Mouse (Mus musculus) heart, postnatal 0 days (tissue): ENCODE measurements at regions not wholly inside any gene's neighbourhood (a gene's known extent, or its start where the extent isn't known, plus 50 kb on each side); places are given as distances from the start of the nearest gene placed in this dataset.

Experiments used
- ATAC-seq: fragments of 200-750 bp; cut with Nextera tagmentation; 2 replicates; pipeline ENCODE4 v1.8.0; 2017; ENCODE audit warnings: low read depth, moderate number of reproducible peaks, moderate library complexity; ENCODE audit not compliant: insufficient read depth
- DNase-seq: peaks from one replicate; pipeline ENCODE4 v3.0.0-alpha.2; 2016; ENCODE audit warnings: low spot score
- H3K27ac ChIP-seq: fragments of 300-500 bp; sonication (generic); 2 replicates; pipeline ENCODE4 v1.5.1; 2014; ENCODE audit warnings: low read depth, mild to moderate bottlenecking
- H3K27me3 ChIP-seq: fragments of 300-500 bp; sonication (generic); 2 replicates; pipeline ENCODE4 v1.6.1; 2014; ENCODE audit warnings: low read length, mixed read lengths; ENCODE audit not compliant: control insufficient read depth, insufficient read depth
- H3K36me3 ChIP-seq: fragments of 300-500 bp; sonication (generic); replicated peaks from 2 replicates; pipeline ENCODE4 v1.6.1; 2014; ENCODE audit warnings: low read length, mixed read lengths; ENCODE audit not compliant: control insufficient read depth, insufficient read depth
- H3K4me1 ChIP-seq: fragments of 300-500 bp; sonication (generic); 2 replicates; pipeline ENCODE4 v1.6.1; 2014; ENCODE audit warnings: antibody characterized with exemption; ENCODE audit not compliant: control insufficient read depth, insufficient read depth
- H3K4me2 ChIP-seq: fragments of 300-500 bp; sonication (generic); 2 replicates; pipeline ENCODE4 v1.6.1; 2014; ENCODE audit warnings: low read depth, mild to moderate bottlenecking, low read length, moderate library complexity
- H3K4me3 ChIP-seq: fragments of 300-500 bp; sonication (generic); 2 replicates; pipeline ENCODE4 v1.5.1; 2014; ENCODE audit warnings: low read depth, low read length
- H3K9ac ChIP-seq: fragments of 300-500 bp; sonication (generic); replicated peaks from 2 replicates; pipeline ENCODE4 v1.6.1; 2014; ENCODE audit warnings: low read depth, low read length, mixed read lengths
- H3K9me3 ChIP-seq: fragments of 300-500 bp; sonication (generic); replicated peaks from 2 replicates; pipeline ENCODE4 v1.6.1; 2016; ENCODE audit warnings: low read length; ENCODE audit not compliant: control insufficient read depth
- CTCF ChIP-seq: IDR thresholded peaks from 2 replicates; pipeline ENCODE4 v1.5.1; 2016; ENCODE audit warnings: antibody characterized with exemption, control low read depth, low read depth
- EP300 ChIP-seq: IDR thresholded peaks from 2 replicates; pipeline ENCODE4 v1.6.1; 2016; ENCODE audit warnings: antibody characterized with exemption, low read depth
- WGBS: fragments of 180-500 bp; shearing (Covaris S2); extraction: QIAGEN DNeasy Blood & Tissue Kit; methylation state at CpG from one replicate; pipeline ENCODE4 v1.1.7; 2014; 5-methylcytosine and 5-hydroxymethylcytosine counted together

GRCm38 (mm10) chr1:148934366-148934765 lies 1026.7 kb downstream of the Pla2g4a start:
- Histone ChIP-seq H3K4me2 (no peak overlapping the region), H3K36me3 (no peaks in the 10 kb centered on the region), H3K27me3 (no peaks in the 10 kb centered on the region), H3K27ac (no peak overlapping the region), H3K9me3 (no peaks in the 10 kb centered on the region), H3K9ac (no peak overlapping the region), H3K4me3 (no peak overlapping the region), H3K4me1 (no peaks in the 10 kb centered on the region)
- no peak for DNase-seq
- ATAC-seq: no peak
- no peak for TF ChIP-seq CTCF
- 40% methylated on average over 3 of the region's 3 CpGs for WGBS

GRCm38 (mm10) chr1:148924506-148924905 lies 1036.6 kb downstream of the Pla2g4a start:
- WGBS: 61% methylated on average over 2 of the region's 2 CpGs
- no peak for DNase-seq

DNA sequence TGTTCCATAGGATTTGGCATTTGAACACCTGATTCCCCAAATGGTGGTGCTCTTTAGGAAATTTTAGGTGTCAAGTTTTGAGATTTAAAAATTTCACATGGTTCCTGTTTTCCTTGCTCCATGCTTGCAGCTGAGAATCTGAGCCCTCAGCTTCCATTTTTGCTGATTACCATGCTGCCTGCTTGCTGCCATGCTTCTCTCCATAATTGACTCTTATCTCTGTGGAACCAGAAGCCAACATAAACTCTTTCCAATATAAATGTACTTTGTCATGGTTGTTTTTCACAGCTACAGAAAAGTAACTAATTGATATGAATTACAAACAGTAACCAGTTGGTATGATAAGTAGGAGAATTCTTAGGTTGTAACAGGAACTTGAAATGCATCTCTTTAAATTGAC lies 1044.0 kb downstream of the Pla2g4a start:
- no peak for TF ChIP-seq EP300
- no peak for TF ChIP-seq CTCF
- ATAC-seq (no peak), DNase-seq (no peak)
- Histone ChIP-seq H3K9me3 (no peaks in the 10 kb centered on the region), H3K4me2 (no peak overlapping the region), H3K4me1 (no peaks in the 10 kb centered on the region), H3K27me3 (no peaks in the 10 kb centered on the region), H3K4me3 (no peak overlapping the region), H3K36me3 (no peaks in the 10 kb centered on the region), H3K27ac (no peak overlapping the region), H3K9ac (no peak overlapping the region)

More at GRCm38 (mm10) chr1:148924506-148924905, 1036.6 kb downstream of the Pla2g4a start:
- no peak for TF ChIP-seq CTCF
- no peak for TF ChIP-seq EP300
- H3K4me3 ChIP-seq: no peak overlapping the region
- H3K9ac ChIP-seq: no peak overlapping the region
- H3K27me3 ChIP-seq: no peaks in the 10 kb centered on the region
- no peaks in the 10 kb centered on the region for H3K4me1 ChIP-seq
- no peak for ATAC-seq
- no peak overlapping the region for H3K27ac ChIP-seq
- H3K9me3 ChIP-seq: no peaks in the 10 kb centered on the region
- no peaks in the 10 kb centered on the region for H3K36me3 ChIP-seq
- no peak overlapping the region for H3K4me2 ChIP-seq

DNA sequence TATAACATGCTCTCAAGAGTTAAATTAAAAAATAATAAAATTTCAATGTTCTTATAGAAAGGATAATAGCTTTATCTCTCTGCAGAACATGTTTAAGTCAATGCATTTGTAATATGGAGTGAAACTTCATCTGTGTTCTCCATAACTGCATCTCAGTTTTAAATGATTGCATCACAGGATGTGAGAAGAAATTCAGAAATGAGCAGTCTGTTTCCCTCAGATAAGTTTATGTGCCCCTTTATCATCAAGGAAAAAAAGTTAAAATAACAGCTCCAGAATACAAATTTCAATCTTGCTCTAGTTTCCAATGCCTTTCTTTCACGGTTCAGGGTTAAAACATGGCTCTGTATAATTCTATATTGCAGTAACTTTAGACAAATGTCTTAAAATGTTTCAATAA lies 1048.3 kb downstream of the Pla2g4a start:
- H3K27me3 ChIP-seq: no peaks in the 10 kb centered on the region

GRCm38 (mm10) chr1:148904067-148904466 lies 1057.0 kb downstream of the Pla2g4a start:
- H3K4me1 ChIP-seq: no peaks in the 10 kb centered on the region
- no peak for DNase-seq
- H3K27ac ChIP-seq: no peak overlapping the region
- ATAC-seq: no peak
- H3K4me2 ChIP-seq: no peak overlapping the region
- H3K9me3 ChIP-seq: no peaks in the 10 kb centered on the region
- TF ChIP-seq EP300: no peak
- no peaks in the 10 kb centered on the region for H3K36me3 ChIP-seq
- H3K4me3 ChIP-seq: no peak overlapping the region
- no peaks in the 10 kb centered on the region for H3K27me3 ChIP-seq
- no peak overlapping the region for H3K9ac ChIP-seq

More for the DNA sequence above, 1048.3 kb downstream of the Pla2g4a start:
- no peak overlapping the region for H3K4me3 ChIP-seq
- no peak overlapping the region for H3K27ac ChIP-seq
- ATAC-seq (no peak), DNase-seq (no peak)
- H3K4me2 ChIP-seq: no peak overlapping the region
- no peaks in the 10 kb centered on the region for H3K9me3 ChIP-seq
- no peaks in the 10 kb centered on the region for H3K36me3 ChIP-seq
- TF ChIP-seq CTCF (no peak), EP300 (no peak)
- H3K4me1 ChIP-seq: no peaks in the 10 kb centered on the region
- 49% methylated on average over 1 of the region's 1 CpGs for WGBS
- no peak overlapping the region for H3K9ac ChIP-seq

- H3K27ac ChIP-seq: no peak overlapping the region
- H3K4me2 ChIP-seq: no peak overlapping the region
- no peaks in the 10 kb centered on the region for H3K36me3 ChIP-seq
- no peak for ATAC-seq
- H3K9me3 ChIP-seq: no peaks in the 10 kb centered on the region
- H3K9ac ChIP-seq: no peak overlapping the region
- H3K4me3 ChIP-seq: no peak overlapping the region
- TF ChIP-seq CTCF: no peak
- TF ChIP-seq EP300: no peak
- no peaks in the 10 kb centered on the region for H3K27me3 ChIP-seq
- H3K4me1 ChIP-seq: no peaks in the 10 kb centered on the region
- DNase-seq: no peak
These were observed 1058.0 kb downstream of the Pla2g4a start for GRCm38 (mm10) chr1:148903093-148903492.
